Mouse (Mus musculus): ENCODE data around the gene Iba57. TPM values are rescaled to one million over a fixed set of nuclear protein-coding genes. Genes with fewer than 3 reads are reported as not detected.

Gene Iba57
- polyA plus RNA-seq, 1 experiment from 2014 or later: 4.9 TPM

DNA sequence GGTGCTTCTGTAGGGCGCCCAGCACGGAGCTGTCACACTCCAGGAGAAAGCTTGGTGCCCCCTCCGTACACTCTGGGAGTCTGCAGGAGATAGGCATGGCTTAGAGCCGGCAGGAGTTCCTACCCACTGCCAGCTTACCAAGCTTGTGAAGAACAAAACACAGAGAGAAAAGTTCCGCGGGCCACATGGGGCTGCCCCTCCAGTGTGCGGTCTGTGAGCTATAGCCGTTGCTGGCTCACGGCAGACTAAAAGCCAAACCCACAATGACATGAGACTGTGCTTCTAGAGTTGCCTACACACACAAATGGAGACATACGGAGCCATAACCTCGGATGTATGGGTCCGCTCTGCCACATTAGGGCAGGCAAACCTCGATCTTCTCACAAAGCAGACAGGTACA lies 4.4 kb downstream of the Iba57 start:
- Histone ChIP-seq H3K27me3 (ENCODE audit: control insufficient read depth, insufficient read depth, low read length) (no peaks in the 10 kb centered on the region), H3K4me2 (ENCODE audit: low read length) (no peak overlapping the region), H3K27ac (replicated peaks in 1 of 2; ENCODE audit: control insufficient read depth in 1 of 2, insufficient read depth in 1 of 2, low read depth in 2 of 2, low read length in 2 of 2) (no peak overlapping the region), H3K36me3 (ENCODE audit: control insufficient read depth, insufficient read depth, low read length) (peaks cover 23% of the 10 kb centered on the region), H3K9ac (ENCODE audit: low read length) (no peak overlapping the region), H3K4me3 (ENCODE audit: control insufficient read depth in 1 of 2, insufficient read depth in 1 of 2, low read depth in 1 of 2, low read length in 2 of 2) (no peak overlapping the region), H3K4me1 (ENCODE audit: control insufficient read depth in 2 of 2, insufficient read depth in 2 of 2, low read length in 2 of 2) (peaks cover 8 to 24% of the 10 kb centered on the region in 2 experiments), H3K9me3 (ENCODE audit: control insufficient read depth, low read length) (no peaks in the 10 kb centered on the region)
- ATAC-seq (ENCODE audit: insufficient number of reproducible peaks, insufficient read depth, low FRiP score, low read depth): no peak
- 93% methylated on average over 13 of the region's 13 CpGs for WGBS

DNA sequence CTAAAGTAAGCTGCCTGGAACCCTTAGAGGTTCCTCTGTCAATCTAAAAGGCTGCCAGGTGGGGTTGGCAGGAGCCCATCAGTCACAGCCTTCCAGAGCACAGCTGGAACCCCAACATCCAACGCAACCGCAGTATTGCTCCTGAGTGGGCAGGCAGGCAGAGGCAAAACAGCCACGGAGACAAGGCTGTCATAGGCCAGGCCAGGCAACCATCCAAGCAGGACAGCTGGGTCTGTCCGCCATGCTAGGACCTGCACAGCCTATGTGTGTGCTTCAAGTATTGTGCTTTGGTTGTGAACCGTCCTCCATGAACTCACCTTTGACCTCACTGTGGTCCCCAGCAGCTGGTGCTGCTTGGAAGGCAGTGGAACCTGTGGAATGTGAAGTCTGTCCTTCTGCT lies 7.6 kb downstream of the Iba57 start:
- H3K9ac ChIP-seq (ENCODE audit: low read length): no peak overlapping the region
- peaks cover 8 to 11% of the 10 kb centered on the region in 2 experiments for H3K4me1 ChIP-seq (ENCODE audit: control insufficient read depth in 2 of 2, insufficient read depth in 2 of 2, low read length in 2 of 2)
- 82% methylated on average over 5 of the region's 5 CpGs for WGBS
- H3K9me3 ChIP-seq (ENCODE audit: control insufficient read depth, low read length): no peaks in the 10 kb centered on the region
- peaks cover 23% of the 10 kb centered on the region for H3K36me3 ChIP-seq (ENCODE audit: control insufficient read depth, insufficient read depth, low read length)
- H3K4me3 ChIP-seq (ENCODE audit: control insufficient read depth in 1 of 2, insufficient read depth in 1 of 2, low read depth in 1 of 2, low read length in 2 of 2): no peak overlapping the region
- no peak overlapping the region for H3K4me2 ChIP-seq (ENCODE audit: low read length)
- H3K27ac ChIP-seq (replicated peaks in 1 of 2; ENCODE audit: control insufficient read depth in 1 of 2, insufficient read depth in 1 of 2, low read depth in 2 of 2, low read length in 2 of 2): no peak overlapping the region
- no peak for ATAC-seq (ENCODE audit: insufficient number of reproducible peaks, insufficient read depth, low FRiP score, low read depth)
- H3K27me3 ChIP-seq (ENCODE audit: control insufficient read depth, insufficient read depth, low read length): no peaks in the 10 kb centered on the region

DNA sequence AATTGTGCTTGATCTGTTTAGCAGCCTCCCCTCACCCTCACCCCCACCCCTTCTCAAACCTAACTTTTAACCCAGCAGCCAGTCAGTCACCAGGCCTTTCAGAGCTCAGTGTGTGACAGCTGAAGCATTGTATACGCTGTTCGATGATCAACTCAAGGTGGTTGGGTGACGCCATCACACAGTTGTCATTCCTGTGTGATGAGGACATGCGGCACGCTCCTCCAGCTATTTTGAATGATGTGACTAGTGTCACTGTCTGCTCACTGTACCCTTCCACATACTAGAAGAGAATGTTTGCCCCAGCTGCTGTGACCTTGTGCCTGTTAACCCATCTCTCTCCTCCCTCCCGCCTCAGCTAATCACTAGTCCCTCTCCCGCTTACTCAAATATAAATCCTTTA lies 9.3 kb downstream of the Iba57 start:
- Histone ChIP-seq H3K9ac (ENCODE audit: low read length) (no peak overlapping the region), H3K4me1 (ENCODE audit: control insufficient read depth in 2 of 2, insufficient read depth in 2 of 2, low read length in 2 of 2) (peaks cover 8 to 11% of the 10 kb centered on the region in 2 experiments), H3K36me3 (ENCODE audit: control insufficient read depth, insufficient read depth, low read length) (peaks cover 23% of the 10 kb centered on the region), H3K27ac (replicated peaks in 1 of 2; ENCODE audit: control insufficient read depth in 1 of 2, insufficient read depth in 1 of 2, low read depth in 2 of 2, low read length in 2 of 2) (peak overlapping the region; percentile 69 to 70), H3K4me3 (ENCODE audit: control insufficient read depth in 1 of 2, insufficient read depth in 1 of 2, low read depth in 1 of 2, low read length in 2 of 2) (no peak overlapping the region), H3K9me3 (ENCODE audit: control insufficient read depth, low read length) (no peaks in the 10 kb centered on the region), H3K27me3 (ENCODE audit: control insufficient read depth, insufficient read depth, low read length) (no peaks in the 10 kb centered on the region), H3K4me2 (ENCODE audit: low read length) (no peak overlapping the region)
- 44% methylated on average over 7 of the region's 7 CpGs for WGBS
- peak; percentile 37; the same call in 1 of the 2 replicates for ATAC-seq (ENCODE audit: insufficient number of reproducible peaks, insufficient read depth, low FRiP score, low read depth)

DNA sequence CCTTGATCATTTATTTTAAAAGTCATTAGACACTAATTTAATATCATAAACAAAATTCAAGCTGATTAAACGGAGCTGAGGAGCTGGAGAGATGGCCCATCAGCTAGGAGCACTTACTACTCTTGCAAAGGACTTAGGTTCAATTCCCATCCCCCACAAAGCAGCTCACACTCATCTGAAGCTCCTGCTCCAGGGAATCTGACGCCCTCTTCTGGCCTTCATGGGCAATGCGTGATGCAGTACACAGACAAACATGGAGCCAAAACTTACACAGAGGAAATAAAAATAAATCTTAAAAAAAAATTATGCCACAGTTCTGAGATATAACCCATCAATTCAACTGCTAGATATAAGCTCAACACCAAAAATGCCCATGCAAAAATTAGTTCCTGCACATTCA lies 11.8 kb downstream of the Iba57 start:
- WGBS: 38% methylated on average over 3 of the region's 3 CpGs
- no peak overlapping the region for H3K4me2 ChIP-seq (ENCODE audit: low read length)
- H3K27me3 ChIP-seq (ENCODE audit: control insufficient read depth, insufficient read depth, low read length): no peaks in the 10 kb centered on the region
- H3K9ac ChIP-seq (ENCODE audit: low read length): no peak overlapping the region
- no peak for ATAC-seq (ENCODE audit: insufficient number of reproducible peaks, insufficient read depth, low FRiP score, low read depth)
- no peaks in the 10 kb centered on the region for H3K9me3 ChIP-seq (ENCODE audit: control insufficient read depth, low read length)
- H3K4me3 ChIP-seq (ENCODE audit: control insufficient read depth in 1 of 2, insufficient read depth in 1 of 2, low read depth in 1 of 2, low read length in 2 of 2): no peak overlapping the region
- H3K36me3 ChIP-seq (ENCODE audit: control insufficient read depth, insufficient read depth, low read length): peaks cover under 1% of the 10 kb centered on the region; the same call in 1 of the 2 replicates
- H3K4me1 ChIP-seq (ENCODE audit: control insufficient read depth in 2 of 2, insufficient read depth in 2 of 2, low read length in 2 of 2): peaks cover 8 to 11% of the 10 kb centered on the region in 2 experiments
- no peak overlapping the region for H3K27ac ChIP-seq (replicated peaks in 1 of 2; ENCODE audit: control insufficient read depth in 1 of 2, insufficient read depth in 1 of 2, low read depth in 2 of 2, low read length in 2 of 2)

DNA sequence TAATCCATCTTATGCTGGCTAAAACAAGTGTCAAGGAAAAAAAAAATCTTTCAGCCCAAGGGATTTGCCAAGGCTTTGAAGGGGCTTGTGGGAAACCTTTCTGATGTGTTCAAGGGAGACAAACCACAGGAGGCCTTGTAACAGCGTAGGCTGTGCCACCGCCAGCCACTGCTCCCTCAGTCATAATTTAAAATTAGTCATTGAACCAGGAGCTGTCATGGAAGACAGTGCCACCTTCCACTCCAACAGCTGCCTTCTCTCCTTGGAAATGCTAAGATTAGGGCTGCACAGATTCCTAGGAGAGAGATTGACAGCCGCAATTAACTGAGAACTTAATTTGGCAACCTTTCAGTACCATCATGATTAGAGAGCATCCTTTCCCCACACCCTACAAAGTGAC lies 14.2 kb downstream of the Iba57 start:
- no peaks in the 10 kb centered on the region for H3K36me3 ChIP-seq (ENCODE audit: control insufficient read depth, insufficient read depth, low read length)

DNA sequence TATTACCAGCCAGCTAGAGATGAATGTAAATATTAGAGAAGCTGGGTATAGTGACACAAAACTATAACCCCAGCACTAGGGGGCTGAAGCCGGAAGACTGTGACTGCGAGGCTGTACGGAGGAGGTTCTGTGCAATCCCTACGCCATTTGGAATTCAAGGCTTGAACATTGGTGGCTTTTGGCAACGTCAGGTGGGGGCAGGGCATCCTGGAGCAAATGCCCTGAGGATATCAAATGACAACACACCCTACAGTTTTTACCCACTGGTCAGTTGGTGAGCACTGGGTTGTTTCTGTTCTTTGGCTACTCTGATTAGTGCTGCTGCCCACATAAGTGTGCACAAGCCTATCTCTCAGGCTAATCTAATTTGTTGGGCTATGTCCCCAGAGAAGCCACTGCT lies 20.6 kb downstream of the Iba57 start:
- Histone ChIP-seq H3K9me3 (ENCODE audit: control insufficient read depth, low read length) (no peaks in the 10 kb centered on the region), H3K4me3 (ENCODE audit: control insufficient read depth in 1 of 2, insufficient read depth in 1 of 2, low read depth in 1 of 2, low read length in 2 of 2) (no peak overlapping the region), H3K27me3 (ENCODE audit: control insufficient read depth, insufficient read depth, low read length) (no peaks in the 10 kb centered on the region), H3K9ac (ENCODE audit: low read length) (no peak overlapping the region), H3K36me3 (ENCODE audit: control insufficient read depth, insufficient read depth, low read length) (no peaks in the 10 kb centered on the region), H3K4me1 (ENCODE audit: control insufficient read depth in 2 of 2, insufficient read depth in 2 of 2, low read length in 2 of 2) (peaks cover 10 to 14% of the 10 kb centered on the region in 2 experiments), H3K27ac (replicated peaks in 1 of 2; ENCODE audit: control insufficient read depth in 1 of 2, insufficient read depth in 1 of 2, low read depth in 2 of 2, low read length in 2 of 2) (no peak overlapping the region), H3K4me2 (ENCODE audit: low read length) (no peak overlapping the region)
- WGBS: 85% methylated on average over 5 of the region's 5 CpGs
- no peak for ATAC-seq (ENCODE audit: insufficient number of reproducible peaks, insufficient read depth, low FRiP score, low read depth)

More for the DNA sequence above, 14.2 kb downstream of the Iba57 start:
- ATAC-seq (ENCODE audit: insufficient number of reproducible peaks, insufficient read depth, low FRiP score, low read depth): no peak
- Histone ChIP-seq H3K9ac (ENCODE audit: low read length) (no peak overlapping the region), H3K27ac (replicated peaks in 1 of 2; ENCODE audit: control insufficient read depth in 1 of 2, insufficient read depth in 1 of 2, low read depth in 2 of 2, low read length in 2 of 2) (no peak overlapping the region), H3K27me3 (ENCODE audit: control insufficient read depth, insufficient read depth, low read length) (no peaks in the 10 kb centered on the region), H3K4me2 (ENCODE audit: low read length) (no peak overlapping the region), H3K4me1 (ENCODE audit: control insufficient read depth in 2 of 2, insufficient read depth in 2 of 2, low read length in 2 of 2) (peaks cover 4 to 6% of the 10 kb centered on the region in 2 experiments), H3K4me3 (ENCODE audit: control insufficient read depth in 1 of 2, insufficient read depth in 1 of 2, low read depth in 1 of 2, low read length in 2 of 2) (no peak overlapping the region), H3K9me3 (ENCODE audit: control insufficient read depth, low read length) (no peaks in the 10 kb centered on the region)
- 59% methylated on average over 3 of the region's 3 CpGs for WGBS

DNA sequence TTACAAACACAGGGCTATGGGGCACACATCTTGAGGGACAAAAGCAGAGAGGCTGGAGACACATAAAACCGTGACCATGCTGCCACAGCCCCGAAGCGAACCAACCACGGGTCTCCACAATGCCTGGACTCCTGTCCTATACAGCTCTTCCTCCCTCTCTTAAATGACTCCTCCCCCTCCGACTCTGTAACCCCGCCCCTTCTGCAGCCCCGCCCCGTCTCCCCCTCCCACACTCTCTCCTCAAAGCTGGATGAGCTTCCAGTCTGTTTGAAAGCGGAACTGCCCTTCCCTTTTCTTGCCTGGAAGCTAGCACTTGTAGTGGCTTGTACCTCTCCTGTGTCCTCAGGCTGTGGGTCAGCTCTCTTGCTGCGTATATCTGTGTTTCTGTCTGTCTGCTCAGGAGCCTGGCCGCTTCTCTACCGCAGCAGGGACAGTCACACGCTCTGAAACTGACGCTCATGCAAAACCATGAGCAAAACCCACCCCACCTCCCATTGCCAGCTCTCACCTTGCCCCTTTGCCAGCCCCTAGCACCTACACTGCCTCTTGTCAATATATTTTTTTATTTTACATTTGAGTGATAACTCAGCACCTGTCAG lies 21.7 kb downstream of the Iba57 start:
- peak overlapping the region; percentile 15 to 32; a peak in 2 of 4 replicates for H3K27ac ChIP-seq (replicated peaks in 1 of 2; ENCODE audit: control insufficient read depth in 1 of 2, insufficient read depth in 1 of 2, low read depth in 2 of 2, low read length in 2 of 2)
- ATAC-seq (ENCODE audit: insufficient number of reproducible peaks, insufficient read depth, low FRiP score, low read depth): no peak
- H3K27me3 ChIP-seq (ENCODE audit: control insufficient read depth, insufficient read depth, low read length): peaks cover 4% of the 10 kb centered on the region

More for the DNA sequence above, 21.7 kb downstream of the Iba57 start:
- WGBS: 6% methylated on average over 14 of the region's 14 CpGs
- Histone ChIP-seq H3K4me1 (ENCODE audit: control insufficient read depth in 2 of 2, insufficient read depth in 2 of 2, low read length in 2 of 2) (peaks cover 21 to 23% of the 10 kb centered on the region in 2 experiments), H3K9me3 (ENCODE audit: control insufficient read depth, low read length) (no peaks in the 10 kb centered on the region), H3K4me3 (ENCODE audit: control insufficient read depth in 1 of 2, insufficient read depth in 1 of 2, low read depth in 1 of 2, low read length in 2 of 2) (peak overlapping the region; percentile 3 to 15; a peak in 1 of 4 replicates), H3K4me2 (ENCODE audit: low read length) (peak overlapping the region; percentile 47), H3K36me3 (ENCODE audit: control insufficient read depth, insufficient read depth, low read length) (no peaks in the 10 kb centered on the region), H3K9ac (ENCODE audit: low read length) (peak overlapping the region; percentile 51; the same call in 1 of the 2 replicates)

All from heart, embryonic 14.5 days (tissue).